Mouse (Mus musculus) liver, postnatal 0 days (tissue): ENCODE measurements around the gene C530008M17Rik. TPM values are rescaled to one million over a fixed set of nuclear protein-coding genes. Genes with fewer than 3 reads are reported as not detected.

Experiments used
- ATAC-seq: fragments of 200-750 bp; cut with Nextera tagmentation; 2 replicates; pipeline ENCODE4 v1.8.0; 2017; ENCODE audit warnings: mild to moderate bottlenecking, moderate library complexity
- DNase-seq: peaks from one replicate; pipeline ENCODE4 v3.0.0-alpha.2; 2016
- H3K27ac ChIP-seq: fragments of 300-500 bp; sonication (generic); 2 replicates; pipeline ENCODE4 v1.5.1; 2014; ENCODE audit warnings: antibody characterized with exemption, moderate library complexity, mild to moderate bottlenecking, low read depth
- H3K27me3 ChIP-seq: fragments of 300-500 bp; sonication (generic); 2 replicates; pipeline ENCODE4 v1.6.1; 2014; ENCODE audit warnings: low read length, control low read depth, mixed read lengths; ENCODE audit not compliant: insufficient read depth
- H3K36me3 ChIP-seq: fragments of 300-500 bp; sonication (generic); replicated peaks from 2 replicates; pipeline ENCODE4 v1.6.1; 2014; ENCODE audit warnings: mild to moderate bottlenecking, control low read depth, low read length, moderate library complexity, mixed read lengths; ENCODE audit not compliant: insufficient read depth
- H3K4me1 ChIP-seq: fragments of 300-500 bp; sonication (generic); 2 replicates; pipeline ENCODE4 v1.6.1; 2014; ENCODE audit warnings: antibody characterized with exemption, mild to moderate bottlenecking, control low read depth; ENCODE audit not compliant: insufficient read depth
- H3K4me2 ChIP-seq: fragments of 300-500 bp; sonication (generic); 2 replicates; pipeline ENCODE4 v1.6.1; 2014; ENCODE audit warnings: low read depth, mild to moderate bottlenecking, low read length, moderate library complexity, mixed read lengths
- H3K4me3 ChIP-seq: fragments of 300-500 bp; sonication (generic); 2 replicates; pipeline ENCODE4 v1.5.1; 2014; ENCODE audit warnings: low read depth, low read length
- H3K9ac ChIP-seq: fragments of 300-500 bp; sonication (generic); replicated peaks from 2 replicates; pipeline ENCODE4 v1.6.1; 2014; ENCODE audit warnings: mild to moderate bottlenecking, moderate library complexity
- H3K9me3 ChIP-seq: fragments of 300-500 bp; sonication (generic); 2 replicates; pipeline ENCODE4 v1.6.1; 2016; ENCODE audit warnings: mild to moderate bottlenecking, control low read depth, low read length, mixed read lengths
- CTCF ChIP-seq: sonication (generic); IDR thresholded peaks from 2 replicates; pipeline ENCODE4 v1.5.1; 2016; ENCODE audit warnings: antibody characterized with exemption, low read depth
- EP300 ChIP-seq: IDR thresholded peaks from 2 replicates; pipeline ENCODE4 v1.6.1; 2016; ENCODE audit warnings: antibody characterized with exemption, low read depth, mild to moderate bottlenecking
- WGBS: fragments of 180-500 bp; shearing (Covaris S2); extraction: QIAGEN DNeasy Blood & Tissue Kit; methylation state at CpG from one replicate; pipeline ENCODE4 v1.1.7; 2014; ENCODE audit not compliant: insufficient replicate concordance; 5-methylcytosine and 5-hydroxymethylcytosine counted together
- polyA plus RNA-seq: library from polyadenylated mRNA; unstranded; fragments of >200 nt; fragmentation: Nextera tagmentation; extraction: Ambion mirVana; gene quantifications from 2 replicates; pipeline ENCODE4 v1.2.1, GENCODE M21; 2015

Gene C530008M17Rik
- polyA plus RNA-seq, 1 experiment from 2014 or later, result 3.9 TPM

DNA sequence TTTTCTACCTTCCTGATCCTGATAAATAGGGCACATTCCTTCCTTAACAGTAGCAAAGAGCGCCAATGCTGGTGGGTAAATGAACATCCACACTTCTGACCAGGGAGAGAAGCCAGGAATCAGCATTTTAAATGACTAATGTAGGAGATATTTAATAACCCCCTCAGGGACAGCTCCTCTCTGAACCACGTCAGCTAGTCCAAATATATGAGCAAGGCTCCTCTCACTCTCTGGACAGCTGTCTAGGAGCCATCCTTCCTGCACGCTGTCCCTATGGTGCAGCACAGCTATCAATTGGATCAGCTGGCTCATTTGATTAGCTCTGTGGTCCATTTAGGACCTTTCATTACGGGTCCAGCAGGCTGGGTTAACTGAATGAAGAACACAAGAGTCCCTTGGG lies 266.5 kb downstream of the C530008M17Rik start:
- Histone ChIP-seq H3K9me3 (no peaks in the 10 kb centered on the region; the same call in 1 of the 2 replicates), H3K27me3 (no peaks in the 10 kb centered on the region), H3K4me2 (no peak overlapping the region), H3K4me3 (no peak overlapping the region), H3K4me1 (no peaks in the 10 kb centered on the region), H3K9ac (no peak overlapping the region), H3K27ac (no peak overlapping the region), H3K36me3 (peaks cover 64% of the 10 kb centered on the region)
- TF ChIP-seq CTCF (no peak), EP300 (no peak)
- ATAC-seq (no peak), DNase-seq (no peak)
- 84% methylated on average over 4 of the region's 4 CpGs for WGBS

Other genes starting within 250 kb of the C530008M17Rik start
- not detected in 2 replicates for gene Gm7271, start 172.5 kb upstream of the C530008M17Rik start, polyA plus RNA-seq
- gene Exoc1, start 127.2 kb upstream of the C530008M17Rik start, polyA plus RNA-seq, result 7.0 and 7.2 TPM in 2 replicates
- gene Cep135, start 67.8 kb upstream of the C530008M17Rik start, polyA plus RNA-seq, result 2.2 and 2.7 TPM in 2 replicates
- 5.1 and 5.3 TPM in 2 replicates for gene Aasdh, start 249.0 kb downstream of the C530008M17Rik start, polyA plus RNA-seq